Mouse (Mus musculus) thymus, postnatal 0 days (tissue): Measurements from ENCODE around the gene Vapb. TPM values are rescaled to one million over a fixed set of nuclear protein-coding genes. Genes with fewer than 3 reads are reported as not detected.
"Not testable (repeated sequence)": the region's sequence is repeated elsewhere in the genome, so short reads cannot be mapped to it uniquely, and the experiment has no call there.

Source experiments
- DNase-seq: peaks from one replicate; pipeline ENCODE4 v3.0.0-alpha.2; 2015; ENCODE audit warnings: low spot score
- polyA plus RNA-seq: library from polyadenylated mRNA; unstranded; fragments of >200 nt; fragmentation: Nextera tagmentation; extraction: Ambion mirVana; gene quantifications from 2 replicates; pipeline ENCODE4 v1.2.1, GENCODE M21; 2015

Gene Vapb
- polyA plus RNA-seq: 10.0 and 10.9 TPM in 2 replicates

DNA sequence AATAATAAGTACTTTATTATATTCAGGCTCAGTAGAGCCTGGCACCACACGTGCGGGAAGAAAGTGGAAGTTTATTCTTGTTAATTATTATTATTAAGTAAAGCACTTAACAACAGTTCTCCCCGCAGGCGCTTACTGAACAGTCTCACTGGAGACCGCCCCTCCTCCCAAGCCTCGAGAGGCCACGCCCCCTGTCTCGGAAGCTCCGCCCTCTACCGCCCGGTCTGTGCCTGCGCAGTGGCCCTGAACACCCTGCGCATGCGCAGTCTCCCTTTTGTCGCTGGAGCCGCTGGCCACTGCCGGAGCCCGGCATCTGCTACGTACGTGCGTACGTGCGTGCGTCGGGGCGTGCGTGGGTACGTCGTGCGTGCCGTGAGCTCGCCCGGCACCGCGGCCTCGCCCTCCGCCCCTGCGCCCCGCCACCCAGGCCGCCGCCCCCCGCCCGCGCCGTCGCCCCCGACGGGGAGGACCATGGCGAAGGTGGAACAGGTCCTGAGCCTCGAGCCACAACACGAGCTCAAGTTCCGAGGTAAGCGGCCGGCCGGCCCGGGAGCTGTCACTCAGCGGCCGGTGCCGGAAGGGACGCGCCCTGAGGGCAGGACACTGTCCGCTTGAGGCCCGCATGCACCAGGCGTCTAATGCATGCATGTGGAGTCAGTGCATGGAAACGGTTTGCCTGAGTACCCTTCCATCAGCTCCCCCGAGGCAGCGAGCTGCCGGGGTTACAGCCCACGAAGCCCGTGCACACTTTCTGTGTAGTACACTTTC lies at the start of gene Vapb:
Gene Vapb, plus strand, starts transcription at position 290 of the 768 bp plus-strand sequence.
- DNase-seq: peak; percentile 99

DNA sequence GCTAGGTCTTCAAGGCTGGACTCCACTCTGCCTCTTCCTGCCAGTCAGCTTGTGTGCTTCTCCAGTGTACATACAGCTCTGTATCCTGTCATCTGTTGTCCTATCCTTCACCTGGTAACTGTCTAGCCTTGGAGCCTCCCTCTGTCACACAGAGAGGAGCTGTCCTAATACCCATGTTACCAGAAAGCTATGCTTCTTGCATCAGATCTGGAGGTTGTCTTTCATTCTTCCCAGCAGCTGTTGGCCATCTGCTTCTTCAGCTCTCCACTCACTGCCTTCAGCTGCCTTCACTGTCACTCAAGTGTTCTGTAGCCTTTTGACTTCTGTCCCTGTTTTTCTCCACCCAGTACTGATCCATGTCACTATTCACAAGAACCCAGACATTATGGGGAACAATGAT lies 47.5 kb upstream of the Vapb start:
- DNase-seq: no peak

DNA sequence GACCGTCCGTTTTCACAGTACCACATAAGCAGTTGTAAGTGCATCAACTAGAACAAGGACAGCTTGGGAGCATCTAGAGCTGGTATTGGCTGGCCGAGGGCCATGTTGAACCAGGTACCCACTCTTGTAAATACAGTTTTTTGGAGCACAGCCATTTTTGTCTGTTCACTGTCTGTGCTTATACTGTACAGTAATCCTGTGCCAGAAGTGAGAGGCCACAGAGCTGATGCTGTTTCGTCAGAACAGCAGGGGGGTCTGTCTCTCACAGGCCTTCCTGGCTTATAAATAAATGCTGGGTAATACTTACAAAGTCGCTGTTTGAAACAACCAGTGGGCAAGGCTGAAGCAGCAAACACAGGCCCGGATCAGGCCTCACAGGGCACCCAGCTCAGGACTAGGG lies 45.6 kb upstream of the Vapb start:
- DNase-seq: no peak

DNA sequence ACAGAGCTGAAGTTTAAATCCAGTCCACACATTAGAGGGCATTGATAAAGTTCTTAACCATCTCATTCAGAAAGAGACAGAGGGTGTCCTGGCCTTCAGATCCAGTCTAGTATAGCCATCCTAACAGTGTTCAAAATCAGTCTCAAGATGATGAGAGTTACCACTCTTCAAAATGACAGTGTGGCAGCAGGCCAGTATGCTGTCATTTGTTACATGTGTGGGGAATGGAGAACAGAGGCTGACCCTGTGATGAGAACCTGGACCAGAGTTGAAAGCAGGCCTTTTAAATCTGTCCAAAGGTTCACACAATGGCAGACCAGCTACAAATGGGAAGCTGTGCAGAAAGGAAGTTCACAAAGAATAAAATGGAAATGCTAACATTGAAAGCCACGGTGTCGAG lies 44.6 kb upstream of the Vapb start:
- DNase-seq: no peak

DNA sequence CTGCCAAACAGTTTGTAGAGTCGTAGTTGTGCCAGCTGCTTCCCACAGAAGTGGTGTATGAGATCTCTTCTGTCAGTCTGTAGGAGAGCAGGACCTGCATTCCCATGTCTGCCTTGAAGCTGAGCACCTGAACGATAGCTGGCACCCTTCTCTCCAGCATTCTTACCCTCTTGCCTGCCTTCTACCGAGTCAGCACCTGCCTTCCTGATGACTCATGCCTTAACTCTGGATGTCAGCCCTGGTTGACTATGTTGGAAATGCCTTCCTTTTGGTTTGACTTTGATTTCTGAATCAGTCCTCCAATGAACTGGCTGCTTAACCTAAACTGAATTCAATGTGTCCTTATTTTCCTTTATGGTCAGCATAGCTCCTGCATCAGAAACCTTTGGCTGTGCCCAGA lies 38.5 kb upstream of the Vapb start:
- no peak for DNase-seq

DNA sequence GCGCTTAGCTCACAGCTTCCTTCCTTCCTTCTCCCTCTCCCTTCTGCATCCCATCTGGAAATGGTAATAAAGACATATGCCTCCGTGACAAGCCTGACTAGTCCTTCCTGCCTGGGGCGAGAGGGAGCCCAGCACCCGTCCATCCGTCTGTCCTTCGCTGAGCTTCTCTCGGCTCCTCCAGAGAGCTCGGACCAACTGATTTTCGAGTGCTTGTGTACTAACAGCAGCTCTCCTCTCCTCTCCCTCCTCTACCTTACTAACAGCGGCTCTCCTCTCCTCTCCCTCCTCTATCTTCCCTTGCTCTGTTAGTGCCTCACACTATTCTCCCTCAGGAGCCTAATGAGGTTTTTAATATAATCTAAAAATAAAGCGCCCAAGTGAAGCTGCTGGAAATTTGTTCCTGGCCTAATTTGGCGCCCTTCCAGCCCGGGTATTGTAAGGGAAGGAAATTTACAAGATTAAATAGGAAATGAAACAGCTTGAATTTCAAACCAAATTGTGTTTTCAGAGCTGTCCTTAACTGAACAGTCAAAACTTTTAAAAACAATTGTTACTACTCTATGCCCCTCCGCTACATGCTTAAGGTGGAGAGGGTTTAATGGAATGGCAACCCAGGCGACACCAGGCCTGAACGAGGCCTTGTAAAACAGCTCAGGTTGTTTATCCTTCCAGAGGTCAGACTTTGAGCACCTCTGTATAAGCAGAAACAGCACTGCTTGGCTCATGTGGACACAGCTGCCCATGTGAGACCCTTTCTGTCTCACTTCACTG lies 35.0 kb upstream of the Vapb start:
- no peak for DNase-seq

DNA sequence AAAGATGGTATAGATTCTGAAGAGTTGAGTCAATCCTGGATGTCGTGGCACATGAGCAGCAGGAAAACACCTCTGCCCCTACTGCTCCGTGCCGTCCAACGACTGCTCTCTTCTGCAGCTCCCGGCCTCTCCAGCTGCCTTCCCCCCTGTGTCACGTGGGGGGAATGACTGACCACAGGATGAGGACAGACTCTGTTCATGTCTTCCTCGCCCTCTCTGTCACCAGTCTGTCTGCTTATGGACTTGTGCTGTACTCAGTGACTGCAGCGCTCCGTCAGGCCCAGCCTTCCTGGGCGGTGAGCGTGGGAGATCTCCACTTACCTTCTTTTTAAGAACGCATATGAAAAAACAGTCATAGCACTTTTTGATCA lies 34.5 kb upstream of the Vapb start:
- DNase-seq: no peak

DNA sequence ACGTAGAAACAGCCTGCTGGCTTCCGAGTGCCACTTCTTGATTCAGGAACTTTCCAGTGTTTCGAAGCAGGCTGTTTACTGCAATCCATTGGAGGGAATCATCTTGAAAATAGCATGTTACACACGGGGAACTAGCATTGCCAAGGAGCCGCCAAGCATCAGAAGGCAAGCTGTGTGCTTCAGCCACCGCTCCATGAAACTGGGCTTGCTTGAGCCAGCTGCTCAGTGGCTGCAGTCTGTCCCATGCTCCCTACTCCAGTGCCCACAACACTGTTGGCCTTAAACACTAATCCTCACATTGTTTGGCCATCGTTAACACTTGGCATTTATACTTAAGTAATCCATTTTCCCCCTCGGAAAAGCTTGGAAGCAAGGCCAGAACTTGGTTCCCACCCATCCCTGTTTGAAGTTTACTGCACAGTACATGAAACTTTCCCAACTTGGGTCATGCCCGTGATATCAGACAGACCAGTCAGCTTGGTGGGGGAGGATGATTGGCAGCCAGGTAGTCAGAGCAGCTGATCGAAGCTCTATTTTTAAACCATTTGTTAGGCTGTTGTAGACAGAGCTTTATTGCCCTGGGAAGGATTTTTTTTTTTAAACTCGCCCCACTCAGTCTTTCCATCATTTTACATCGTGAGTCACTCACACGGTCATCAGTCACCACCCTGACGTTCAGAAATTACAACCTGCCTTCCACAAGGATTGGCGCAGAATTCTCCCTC lies 31.3 kb upstream of the Vapb start:
- DNase-seq: no peak

DNA sequence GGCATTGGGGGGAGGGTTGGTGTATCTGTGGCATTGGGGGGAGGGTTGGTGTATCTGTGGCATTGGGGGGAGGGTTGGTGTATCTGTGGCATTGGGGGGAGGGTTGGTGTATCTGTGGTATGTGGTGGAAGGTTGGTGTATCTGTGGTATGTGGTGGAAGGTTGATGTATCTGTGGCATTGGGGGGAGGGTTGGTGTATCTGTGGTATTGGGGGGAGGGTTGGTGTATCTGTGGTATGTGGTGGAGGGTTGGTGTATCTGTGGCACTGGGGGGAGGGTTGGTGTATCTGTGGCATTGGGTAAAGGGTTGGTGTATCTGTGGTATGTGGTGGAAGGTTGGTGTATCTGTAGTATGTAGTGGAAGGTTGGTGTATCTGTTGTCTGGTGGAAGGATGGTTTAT lies 29.7 kb upstream of the Vapb start:
- not testable (repeated sequence) for DNase-seq

DNA sequence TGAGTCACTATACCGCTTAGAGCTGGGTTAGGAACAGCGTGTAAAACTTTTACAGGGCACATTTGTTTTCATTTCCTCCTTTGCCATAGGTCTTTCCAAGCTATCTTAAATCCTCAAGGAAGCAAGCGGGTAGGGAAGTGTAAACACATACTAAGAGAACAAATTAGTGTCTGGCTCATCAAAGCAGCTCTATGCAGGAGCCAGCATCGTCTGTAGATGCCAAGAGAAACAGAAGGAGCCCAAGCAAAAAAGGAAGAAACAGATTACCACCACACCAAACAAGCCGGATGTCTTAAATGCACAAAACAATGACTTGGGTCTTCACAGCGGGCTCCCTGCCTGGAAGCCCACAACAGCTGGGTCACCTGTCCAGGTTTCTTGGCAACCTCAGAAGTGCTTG lies 27.1 kb upstream of the Vapb start:
- DNase-seq: no peak

DNA sequence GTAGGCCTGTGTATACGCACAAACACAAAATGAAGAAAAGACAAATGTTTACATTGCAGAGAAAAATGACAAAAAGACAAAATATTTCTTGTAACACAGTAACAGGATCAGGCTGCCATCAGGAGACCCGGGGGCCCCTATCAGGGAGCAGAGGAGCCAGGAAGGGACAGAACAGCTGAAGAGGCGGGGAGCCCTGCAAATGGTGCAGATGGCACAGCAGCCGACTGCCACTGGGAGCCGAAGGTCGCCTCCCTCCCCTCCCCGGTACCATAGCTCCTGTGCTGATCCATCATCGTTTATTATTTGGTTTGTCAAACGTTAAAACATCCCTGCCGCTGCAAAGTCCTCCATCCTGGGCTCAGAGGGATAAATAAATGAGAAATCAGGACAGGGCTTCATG lies 24.7 kb upstream of the Vapb start:
- no peak for DNase-seq

DNA sequence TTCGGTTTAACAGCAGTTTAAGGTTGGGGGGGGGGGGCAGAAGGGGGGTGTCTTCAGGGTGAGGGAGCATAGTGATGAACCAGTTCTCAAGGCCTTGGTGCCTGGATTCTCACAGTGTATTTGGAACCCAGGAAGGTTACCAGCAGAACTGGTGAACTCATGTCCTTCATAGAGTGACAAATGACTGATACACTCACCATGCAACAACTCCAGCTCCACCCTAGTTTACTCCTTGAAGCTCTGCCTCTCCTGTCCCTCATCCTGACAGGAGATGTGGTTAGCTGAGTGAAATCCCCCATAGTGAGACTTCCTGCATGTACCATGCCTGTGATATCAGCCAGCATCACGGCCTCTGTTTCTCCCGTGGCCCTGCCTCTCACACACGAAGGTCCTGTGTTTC lies 24.1 kb upstream of the Vapb start:
- DNase-seq: no peak

DNA sequence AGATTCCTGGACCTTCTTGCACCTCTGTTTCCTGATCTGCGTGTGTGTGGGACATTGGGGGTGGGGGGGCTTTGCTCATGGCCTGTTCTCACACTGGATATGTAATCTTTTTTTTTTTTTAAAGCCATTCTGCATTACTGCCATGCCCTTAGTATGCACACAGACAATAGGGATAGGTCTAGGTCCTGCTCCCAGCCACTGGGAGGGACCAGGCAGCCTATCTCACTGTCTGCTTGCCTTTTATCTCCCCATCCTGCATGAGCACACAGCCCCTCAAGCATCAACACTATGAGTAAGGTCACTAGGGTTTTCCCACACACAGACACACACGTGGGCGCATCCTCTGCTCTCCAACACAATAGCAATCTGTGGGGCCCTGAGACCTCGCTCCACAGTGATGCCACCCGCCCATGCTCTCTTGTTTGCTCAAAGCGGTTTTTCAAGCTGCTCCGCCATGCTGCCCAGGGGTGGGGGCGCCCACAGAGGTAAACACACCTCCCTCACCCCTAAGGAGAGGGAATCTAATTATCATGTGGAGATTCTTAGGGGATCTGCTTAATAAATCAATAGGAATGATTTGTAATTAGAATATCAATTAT lies 22.6 kb upstream of the Vapb start:
- DNase-seq: no peak

DNA sequence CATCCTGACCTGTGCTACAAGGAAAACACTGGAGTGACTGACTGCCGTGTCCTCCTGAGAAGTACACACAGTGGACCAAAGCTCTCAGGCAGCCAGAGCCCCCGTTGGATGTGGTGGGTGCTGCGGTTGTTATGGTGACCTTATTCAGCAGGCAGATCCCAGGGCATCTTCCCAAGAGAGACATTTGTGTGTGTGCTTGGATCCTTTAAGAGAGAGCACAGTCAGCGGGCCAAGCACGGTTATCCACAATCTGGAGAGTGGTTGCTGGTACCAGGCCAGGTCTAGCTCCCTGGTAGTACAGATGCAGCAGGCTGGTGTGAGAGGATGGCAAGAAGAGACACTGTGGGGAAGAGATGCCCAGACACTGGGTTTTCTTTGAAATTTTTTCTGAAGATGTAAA lies 20.3 kb upstream of the Vapb start:
- DNase-seq: no peak

DNA sequence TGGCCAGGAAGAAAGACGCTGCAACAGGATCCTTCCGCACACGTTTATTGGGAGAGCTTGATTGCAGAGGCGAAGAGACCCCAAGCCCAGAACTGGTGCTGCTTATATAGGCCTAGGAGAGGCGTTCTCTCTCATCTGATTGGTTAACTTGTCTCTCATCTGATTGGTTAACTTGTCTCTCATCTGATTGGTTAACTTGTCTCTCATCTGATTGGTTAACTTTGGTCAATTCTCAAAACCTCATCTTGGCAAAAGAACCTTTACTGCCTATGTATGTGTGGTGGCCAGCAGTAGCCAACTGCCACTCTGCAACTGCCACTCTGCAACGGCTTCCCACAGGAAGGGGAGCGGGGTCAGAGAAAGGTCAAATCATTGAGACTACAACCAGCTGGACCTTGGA lies 18.2 kb upstream of the Vapb start, which contains the start of gene 1700010B08Rik:
Gene 1700010B08Rik, plus strand, starts transcription at position 301 of the 400 bp plus-strand sequence.
- not testable (repeated sequence) for DNase-seq

DNA sequence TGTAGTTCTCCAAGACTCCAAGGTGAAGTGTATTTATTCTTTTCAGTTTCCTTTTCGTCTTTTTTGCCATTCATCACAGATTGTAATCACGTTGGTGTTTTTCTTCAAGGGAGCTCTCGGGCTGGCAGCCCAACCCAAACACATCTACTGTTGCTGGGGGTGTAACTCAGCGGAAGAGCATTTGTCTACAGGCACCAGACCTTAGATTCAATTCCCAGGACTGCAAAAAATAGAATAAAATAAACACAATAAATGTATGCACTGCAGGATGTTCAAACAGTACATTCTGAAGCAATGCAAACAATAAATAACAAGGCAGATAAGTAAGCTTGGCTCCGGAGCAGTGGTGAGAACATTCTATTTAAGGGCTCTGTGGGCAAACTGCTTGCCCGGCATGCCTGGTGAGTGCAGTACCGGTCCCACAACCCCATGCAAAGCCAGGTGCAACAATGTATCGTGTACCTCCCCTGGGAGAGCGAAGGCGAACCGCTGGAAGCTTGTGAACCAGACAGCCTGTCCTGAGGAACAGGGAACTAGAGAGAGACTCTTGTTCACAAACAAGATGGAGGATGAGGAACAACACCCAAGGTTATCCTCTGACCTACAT lies 15.0 kb upstream of the Vapb start:
- no peak for DNase-seq

DNA sequence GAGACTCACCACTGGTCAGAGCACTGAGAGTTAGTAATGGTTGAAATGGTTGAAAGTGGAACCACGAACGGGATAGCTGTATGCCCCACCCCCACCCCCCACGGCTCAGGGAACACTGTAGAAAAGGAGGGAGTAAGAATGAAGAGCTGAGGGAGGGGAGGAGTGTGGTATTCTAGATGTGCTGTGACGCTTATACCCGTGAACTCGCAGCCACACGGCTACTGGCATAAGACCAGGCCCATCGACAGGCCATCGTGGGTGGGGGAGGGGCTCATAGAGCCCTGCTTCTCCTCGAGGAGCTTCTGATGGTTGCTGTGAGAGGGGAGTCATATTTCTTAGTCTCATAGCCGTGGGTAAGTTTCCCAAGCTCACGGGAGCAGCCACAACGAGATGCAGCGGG lies 12.9 kb upstream of the Vapb start:
- no peak for DNase-seq

DNA sequence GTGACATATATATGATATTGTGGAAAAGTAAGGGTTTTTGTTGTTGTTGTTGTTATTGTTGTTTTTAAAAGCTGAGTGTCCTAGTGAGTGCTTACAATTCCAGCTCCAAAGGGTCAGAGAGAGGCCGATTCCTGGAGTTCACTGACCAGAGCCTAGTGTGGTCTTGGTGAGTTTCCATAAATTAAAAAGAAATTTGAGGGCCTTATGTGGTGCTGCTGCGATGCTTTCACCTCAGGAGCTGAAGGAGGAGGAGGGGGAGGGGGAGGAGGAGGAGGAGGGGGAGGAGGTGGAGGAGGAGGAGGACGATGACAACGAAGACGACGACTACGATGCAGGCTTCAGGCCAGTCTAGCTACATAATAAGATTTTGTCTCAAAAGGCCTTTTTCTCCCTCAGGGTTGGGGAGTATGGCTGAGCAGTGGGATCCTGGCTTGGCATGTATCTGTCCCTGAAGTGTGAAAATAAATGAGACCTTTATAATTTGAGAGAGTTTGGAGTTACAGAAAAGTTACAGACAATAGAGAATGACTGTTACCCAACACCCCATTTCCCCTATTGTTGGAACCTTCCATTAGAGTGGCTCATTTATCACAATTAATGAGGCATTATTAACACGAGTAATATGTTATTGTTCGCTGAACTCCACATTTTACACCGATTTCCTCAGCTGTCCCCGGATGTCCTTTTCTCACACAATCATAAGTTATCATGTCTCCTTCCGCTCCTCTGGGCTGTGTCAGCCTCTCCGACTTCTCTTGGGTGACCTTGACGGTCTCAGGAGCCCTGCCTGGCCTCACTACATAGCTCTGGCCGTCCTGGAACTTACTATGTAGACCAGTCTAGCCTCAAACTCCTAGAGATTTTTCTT lies 12.1 kb upstream of the Vapb start:
- no peak for DNase-seq

DNA sequence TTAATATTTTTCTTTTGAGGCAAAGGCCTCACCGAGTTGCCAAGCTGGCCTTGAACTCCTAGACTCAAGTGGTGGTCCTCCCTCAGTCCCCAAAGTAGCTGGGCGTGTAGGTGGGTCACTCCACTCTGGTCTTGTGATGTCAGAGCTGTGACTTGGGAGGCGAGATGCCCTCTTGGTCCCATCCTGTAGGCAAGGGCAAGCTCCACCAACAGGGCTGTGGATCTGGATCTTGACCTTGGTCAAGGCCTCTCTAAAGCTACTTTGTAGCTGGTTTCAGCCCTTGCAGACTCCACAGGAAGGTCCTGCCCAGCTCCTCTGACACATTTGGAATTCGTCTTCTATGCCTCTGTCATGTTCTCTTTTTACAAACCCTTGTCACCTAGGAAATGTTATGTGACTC lies 11.5 kb upstream of the Vapb start:
- DNase-seq: no peak

DNA sequence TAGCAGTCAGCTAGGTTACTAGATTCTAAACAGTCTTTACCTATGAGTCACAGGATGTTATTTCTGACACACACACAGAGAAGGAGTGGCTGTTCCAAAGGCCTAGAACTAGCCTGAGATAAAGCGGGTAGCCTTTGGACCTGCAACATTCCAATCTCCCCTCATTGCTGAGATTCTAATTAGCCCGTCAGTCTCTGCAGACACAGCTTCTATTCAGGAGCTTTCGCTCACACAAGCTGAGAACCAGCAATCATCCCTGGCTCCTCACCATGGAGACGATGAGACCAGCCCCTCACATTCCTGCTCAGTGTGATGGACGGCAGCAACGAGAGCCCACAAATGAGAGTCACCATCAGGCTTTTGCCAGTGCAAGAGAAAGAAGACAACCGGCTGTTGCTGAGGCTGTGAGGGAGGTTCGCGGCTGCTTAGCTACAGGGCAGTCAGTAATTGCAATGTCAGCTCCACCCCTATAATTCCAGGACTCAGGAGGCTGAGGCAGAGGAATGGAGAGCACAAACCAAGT lies 6.8 kb upstream of the Vapb start:
- DNase-seq: no peak
